Mouse (Mus musculus) intestine, embryonic 15.5 days (tissue): ENCODE data around the gene Telo2. TPM values are rescaled to one million over a fixed set of nuclear protein-coding genes. Genes with fewer than 3 reads are reported as not detected.

ENCODE experiments used
- ATAC-seq: fragments of 200-750 bp; cut with Nextera tagmentation; 2 replicates; pipeline ENCODE4 v1.8.0; 2017; ENCODE audit warnings: moderate TSS enrichment, moderate library complexity
- H3K27ac ChIP-seq: fragments of 300-500 bp; sonication (generic); 2 replicates; pipeline ENCODE4 v1.5.1; 2015; ENCODE audit warnings: mild to moderate bottlenecking, inconsistent platforms
- H3K27me3 ChIP-seq: fragments of 300-500 bp; sonication (generic); replicated peaks from 2 replicates; pipeline ENCODE4 v1.6.1; 2015; ENCODE audit warnings: inconsistent platforms
- H3K36me3 ChIP-seq: fragments of 300-500 bp; sonication (generic); 2 replicates; pipeline ENCODE4 v1.6.1; 2015; ENCODE audit warnings: inconsistent platforms
- H3K4me1 ChIP-seq: fragments of 300-500 bp; sonication (generic); replicated peaks from 2 replicates; pipeline ENCODE4 v1.6.1; 2015; ENCODE audit warnings: inconsistent platforms
- H3K4me2 ChIP-seq: fragments of 300-500 bp; sonication (generic); replicated peaks from 2 replicates; pipeline ENCODE4 v1.6.1; 2015; ENCODE audit warnings: mild to moderate bottlenecking, inconsistent platforms
- H3K4me3 ChIP-seq: fragments of 300-500 bp; sonication (generic); replicated peaks from 2 replicates; pipeline ENCODE4 v1.5.1; 2015; ENCODE audit warnings: inconsistent platforms
- H3K9ac ChIP-seq: fragments of 300-500 bp; sonication (generic); 2 replicates; pipeline ENCODE4 v1.6.1; 2015; ENCODE audit warnings: inconsistent platforms
- H3K9me3 ChIP-seq: fragments of 300-500 bp; sonication (generic); 2 replicates; pipeline ENCODE4 v1.6.1; 2016; ENCODE audit warnings: inconsistent platforms
- WGBS: fragments of 180-500 bp; shearing (Covaris S2); methylation state at CpG from one replicate; pipeline ENCODE4 v1.1.7; 2015; 5-methylcytosine and 5-hydroxymethylcytosine counted together
- polyA plus RNA-seq: library from polyadenylated mRNA; unstranded; fragments of >200 nt; fragmentation: Nextera tagmentation; extraction: Ambion mirVana; gene quantifications from 2 replicates; pipeline ENCODE4 v1.2.1, GENCODE M21; 2015

The Telo2 gene
- polyA plus RNA-seq, 1 experiment from 2014 or later, result 34.0 TPM

GRCm38 (mm10) chr17:25068690-25069089, 47.1 kb downstream of the Telo2 start:
- Histone ChIP-seq H3K9me3 (no peaks in the 10 kb centered on the region), H3K9ac (no peak overlapping the region), H3K4me3 (no peak overlapping the region), H3K36me3 (no peaks in the 10 kb centered on the region), H3K27me3 (no peaks in the 10 kb centered on the region), H3K4me2 (no peak overlapping the region), H3K27ac (no peak overlapping the region), H3K4me1 (no peaks in the 10 kb centered on the region)
- WGBS, result 57% methylated on average over 2 of the region's 2 CpGs
- no peak for ATAC-seq

- Histone ChIP-seq H3K4me3 (no peak overlapping the region), H3K9me3 (no peaks in the 10 kb centered on the region), H3K27me3 (no peaks in the 10 kb centered on the region), H3K9ac (no peak overlapping the region), H3K4me2 (no peak overlapping the region), H3K36me3 (no peaks in the 10 kb centered on the region), H3K27ac (0 out of 2 replicates have a peak overlapping the region, but pooled peaks have one; percentile 7), H3K4me1 (no peaks in the 10 kb centered on the region)
- no peak for ATAC-seq
- WGBS, result 67% methylated on average over 8 of the region's 8 CpGs
These were observed 48.3 kb downstream of the Telo2 start for GRCm38 (mm10) chr17:25067442-25067851.

- H3K27me3 ChIP-seq, result no peaks in the 10 kb centered on the region
- H3K27ac ChIP-seq, result no peak overlapping the region
- peaks cover 8% of the 10 kb centered on the region; the same call in 1 of the 2 replicates for H3K36me3 ChIP-seq
- no peak for ATAC-seq
- H3K4me2 ChIP-seq, result no peak overlapping the region
- no peaks in the 10 kb centered on the region for H3K4me1 ChIP-seq
- no peaks in the 10 kb centered on the region for H3K9me3 ChIP-seq
- no peak overlapping the region for H3K4me3 ChIP-seq
- 90% methylated on average over 7 of the region's 7 CpGs for WGBS
- H3K9ac ChIP-seq, result no peak overlapping the region
These were observed 49.2 kb downstream of the Telo2 start for GRCm38 (mm10) chr17:25066595-25066994.

GRCm38 (mm10) chr17:25065189-25065588, 50.6 kb downstream of the Telo2 start:
- WGBS, result 87% methylated on average over 3 of the region's 3 CpGs
- Histone ChIP-seq H3K9ac (no peak overlapping the region), H3K9me3 (no peaks in the 10 kb centered on the region), H3K4me3 (no peak overlapping the region), H3K27ac (no peak overlapping the region), H3K27me3 (no peaks in the 10 kb centered on the region), H3K4me1 (no peaks in the 10 kb centered on the region), H3K36me3 (peaks cover 13% of the 10 kb centered on the region; the same call in 1 of the 2 replicates), H3K4me2 (no peak overlapping the region)
- no peak for ATAC-seq

- Histone ChIP-seq H3K4me1 (no peaks in the 10 kb centered on the region), H3K27ac (0 out of 2 replicates have a peak overlapping the region, but pooled peaks have one; percentile 9), H3K36me3 (peaks cover 13% of the 10 kb centered on the region; the same call in 1 of the 2 replicates), H3K9me3 (no peaks in the 10 kb centered on the region), H3K4me3 (no peak overlapping the region), H3K9ac (no peak overlapping the region), H3K4me2 (no peak overlapping the region), H3K27me3 (no peaks in the 10 kb centered on the region)
- no peak for ATAC-seq
- 69% methylated on average over 9 of the region's 9 CpGs for WGBS
These were observed 51.4 kb downstream of the Telo2 start for GRCm38 (mm10) chr17:25064351-25064750.

- no peaks in the 10 kb centered on the region for H3K4me1 ChIP-seq
- no peaks in the 10 kb centered on the region for H3K9me3 ChIP-seq
- H3K4me2 ChIP-seq, result no peak overlapping the region
- ATAC-seq, result no peak
- no peak overlapping the region for H3K9ac ChIP-seq
- H3K36me3 ChIP-seq, result peaks cover 16% of the 10 kb centered on the region; the same call in 1 of the 2 replicates
- H3K27ac ChIP-seq, result no peak overlapping the region
- no peaks in the 10 kb centered on the region for H3K27me3 ChIP-seq
- H3K4me3 ChIP-seq, result no peak overlapping the region
- 76% methylated on average over 12 of the region's 12 CpGs for WGBS
These were observed 51.9 kb downstream of the Telo2 start for GRCm38 (mm10) chr17:25063872-25064271.

GRCm38 (mm10) chr17:25063261-25063660, 52.5 kb downstream of the Telo2 start:
- Histone ChIP-seq H3K27me3 (no peaks in the 10 kb centered on the region), H3K4me1 (no peaks in the 10 kb centered on the region), H3K4me3 (no peak overlapping the region), H3K4me2 (no peak overlapping the region), H3K9ac (no peak overlapping the region), H3K9me3 (no peaks in the 10 kb centered on the region), H3K36me3 (peaks cover 16% of the 10 kb centered on the region; the same call in 1 of the 2 replicates), H3K27ac (no peak overlapping the region)
- WGBS, result 86% methylated on average over 4 of the region's 4 CpGs
- no peak for ATAC-seq

GRCm38 (mm10) chr17:25057041-25057440, 58.7 kb downstream of the Telo2 start:
- no peak for ATAC-seq
- no peaks in the 10 kb centered on the region for H3K27me3 ChIP-seq
- peaks cover 21% of the 10 kb centered on the region; the same call in 1 of the 2 replicates for H3K36me3 ChIP-seq
- no peak overlapping the region for H3K4me3 ChIP-seq
- WGBS, result 83% methylated on average over 6 of the region's 6 CpGs
- no peaks in the 10 kb centered on the region for H3K4me1 ChIP-seq
- H3K27ac ChIP-seq, result no peak overlapping the region
- no peak overlapping the region for H3K4me2 ChIP-seq
- H3K9me3 ChIP-seq, result no peaks in the 10 kb centered on the region
- no peak overlapping the region for H3K9ac ChIP-seq

- ATAC-seq, result no peak
- Histone ChIP-seq H3K4me1 (no peaks in the 10 kb centered on the region), H3K27ac (no peak overlapping the region), H3K9ac (no peak overlapping the region), H3K27me3 (no peaks in the 10 kb centered on the region), H3K4me3 (no peak overlapping the region), H3K4me2 (no peak overlapping the region), H3K36me3 (0 out of 2 replicates have a peak, but pooled peaks cover 9% of the 10 kb centered on the region), H3K9me3 (no peaks in the 10 kb centered on the region)
- 85% methylated on average over 9 of the region's 9 CpGs for WGBS
These were observed 62.5 kb downstream of the Telo2 start for GRCm38 (mm10) chr17:25053274-25053673.

Other genes with a start within 250 kb of the Telo2 start
- 3.4 and 4.4 TPM in 2 replicates for gene Igfals, start 250.0 kb downstream of the Telo2 start, polyA plus RNA-seq
- 51.5 and 57.9 TPM in 2 replicates for gene Nubp2, start 229.6 kb downstream of the Telo2 start, polyA plus RNA-seq
- 32.0 and 33.4 TPM in 2 replicates for gene Spsb3, start 229.3 kb downstream of the Telo2 start, polyA plus RNA-seq
- 27.3 and 27.4 TPM in 2 replicates for gene Eme2, start 220.9 kb downstream of the Telo2 start, polyA plus RNA-seq
- gene Mrps34, start 220.9 kb downstream of the Telo2 start, polyA plus RNA-seq, result 111 and 117 TPM in 2 replicates
- 71.7 and 85.4 TPM in 2 replicates for gene Nme3, start 219.5 kb downstream of the Telo2 start, polyA plus RNA-seq
- 22.4 and 23.2 TPM in 2 replicates for gene Mapk8ip3, start 179.0 kb downstream of the Telo2 start, polyA plus RNA-seq
- 183 and 187 TPM in 2 replicates for gene Jpt2, start 155.3 kb downstream of the Telo2 start, polyA plus RNA-seq
- 5.2 and 5.3 TPM in 2 replicates for gene Cramp1l, start 100.2 kb downstream of the Telo2 start, polyA plus RNA-seq
- 12.3 and 14.8 TPM in 2 replicates for gene Ift140, start 99.9 kb downstream of the Telo2 start, polyA plus RNA-seq
- gene Tmem204, start 32.4 kb downstream of the Telo2 start, polyA plus RNA-seq, result 22.8 and 23.2 TPM in 2 replicates
- gene Ptx4, start 4.8 kb upstream of the Telo2 start, polyA plus RNA-seq, result 0.15 and 0.25 TPM in 2 replicates
- gene Clcn7, start 17.4 kb upstream of the Telo2 start, polyA plus RNA-seq, result 20.3 and 20.4 TPM in 2 replicates
- 0.16 and 0.19 TPM in 2 replicates for gene Ccdc154, start 46.5 kb upstream of the Telo2 start, polyA plus RNA-seq
- 1.2 and 1.7 TPM in 2 replicates for gene Gm38655, start 59.5 kb upstream of the Telo2 start, polyA plus RNA-seq
- gene BC003965, start 68.6 kb upstream of the Telo2 start, polyA plus RNA-seq, result 37.4 and 39.5 TPM in 2 replicates
- gene Unkl, start 72.4 kb upstream of the Telo2 start, polyA plus RNA-seq, result 6.0 and 6.6 TPM in 2 replicates
- 40.6 and 42.7 TPM in 2 replicates for gene Gnptg, start 124.2 kb upstream of the Telo2 start, polyA plus RNA-seq
- 37.7 and 38.5 TPM in 2 replicates for gene Tsr3, start 124.2 kb upstream of the Telo2 start, polyA plus RNA-seq
- gene Baiap3, start 140.4 kb upstream of the Telo2 start, polyA plus RNA-seq, result 4.0 and 4.3 TPM in 2 replicates
- gene Ube2i, start 158.7 kb upstream of the Telo2 start, polyA plus RNA-seq, result 490 and 556 TPM in 2 replicates
- 0.62 TPM in 1 of 2 replicates, not detected in the other for gene Prss34, start 182.4 kb upstream of the Telo2 start, polyA plus RNA-seq
- not detected in 2 replicates for gene Prss28, start 192.7 kb upstream of the Telo2 start, polyA plus RNA-seq
- gene Prss29, start 202.7 kb upstream of the Telo2 start, polyA plus RNA-seq, result not detected in 2 replicates
- gene Tpsab1, start 229.6 kb upstream of the Telo2 start, polyA plus RNA-seq, result not detected in 2 replicates